8 mouse cellular contexts compared by ENCODE assay signal in the genomic region with DNA sequence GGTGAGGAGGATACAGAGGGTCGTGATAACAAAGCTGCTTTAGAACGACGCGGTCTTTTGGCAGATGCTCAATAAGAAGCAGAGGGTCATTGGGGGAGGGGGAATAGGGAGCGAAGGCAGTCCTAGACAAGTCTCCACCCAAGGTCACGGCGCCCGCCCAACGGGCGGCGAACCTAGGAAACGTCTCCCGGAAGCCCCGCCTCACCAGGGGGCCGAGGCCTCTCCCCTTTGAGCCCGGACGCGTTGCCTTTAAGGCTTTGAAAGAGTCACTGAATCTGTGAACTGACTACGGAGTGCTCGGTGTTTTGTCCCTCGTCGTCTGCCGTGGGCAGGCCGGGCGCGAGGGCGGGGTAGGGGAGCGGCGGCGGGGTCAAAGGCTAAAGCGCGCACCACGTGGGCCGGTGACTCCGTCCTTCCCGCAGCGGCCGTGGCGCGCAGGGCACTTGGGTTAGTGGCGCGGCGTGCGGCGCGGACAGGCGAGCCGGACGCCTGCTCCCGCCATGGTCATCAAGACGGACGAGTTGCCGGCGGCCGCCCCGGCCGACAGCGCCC. TPM values are rescaled to one million over a fixed set of nuclear protein-coding genes. Genes with fewer than 3 reads are reported as not detected.
A peak's percentile ranks its signal among the peaks of the same experiment; 100 is the strongest.
DNase-seq lines count a peak whose midpoint lies in the region; ATAC-seq lines count a peak whose summit lies in the region.

A gene (plus strand): TSS at position 401 of the 552 bp plus-strand sequence.

- peak within 1 kb of the TSS; percentile 82 for H3K9ac ChIP-seq in forebrain, embryonic 14.5 days (ENCODE audit: low read length)
- peak within 1 kb of the TSS; percentile 83 for H3K9ac ChIP-seq in neural tube, embryonic 15.5 days (replicated peaks)

- ATAC-seq in forebrain, embryonic 14.5 days = peak; percentile 90
- peak; percentile 91 for ATAC-seq in neural tube, embryonic 15.5 days (ENCODE audit: low FRiP score)

- peak within 1 kb of the TSS; percentile 92 for H3K4me2 ChIP-seq in forebrain, embryonic 14.5 days (ENCODE audit: low read length)
- peak within 1 kb of the TSS; percentile 90 for H3K4me2 ChIP-seq in neural tube, embryonic 15.5 days

- peaks cover 9% of the 10 kb centered on the region; the same call in 1 of the 2 replicates for H3K4me1 ChIP-seq in forebrain, embryonic 14.5 days (ENCODE audit: control insufficient read depth, insufficient read depth, low read length)
- peaks cover 53% of the 10 kb centered on the region for H3K4me1 ChIP-seq in neural tube, embryonic 15.5 days

- H3K27ac ChIP-seq in forebrain, embryonic 14.5 days (ENCODE audit: low read depth, low read length) = peak within 1 kb of the TSS; percentile 57; the same call in 1 of the 2 replicates
- H3K27ac ChIP-seq in neural tube, embryonic 15.5 days (replicated peaks) = peak within 1 kb of the TSS; percentile 82

- no peaks in the 10 kb centered on the region for H3K9me3 ChIP-seq in forebrain, embryonic 14.5 days (replicated peaks; ENCODE audit: control insufficient read depth, low read length)
- H3K9me3 ChIP-seq in neural tube, embryonic 15.5 days (replicated peaks) = no peaks in the 10 kb centered on the region

- peak; percentile 99 for DNase-seq in ES-CJ7 (ENCODE audit: low read depth, low spot score)
- DNase-seq in cerebellum, adult 11 months = peak; percentile 97
- DNase-seq in forebrain, embryonic 14.5 days (ENCODE audit: low spot score) = peak; percentile 93
- DNase-seq in heart, postnatal 14 days = peak; percentile 98
- peak; percentile 97 for DNase-seq in layer of hippocampus, adult 11-12 months (ENCODE audit: low spot score)
- peak; percentile 99 for DNase-seq in lung, adult 18-20 months
- peak; percentile 97 for DNase-seq in testis, postnatal 14 days (ENCODE audit: low spot score)

- no peaks in the 10 kb centered on the region for H3K27me3 ChIP-seq in forebrain, embryonic 14.5 days (replicated peaks; ENCODE audit: control insufficient read depth, insufficient read depth, low read length)
- H3K27me3 ChIP-seq in neural tube, embryonic 15.5 days (replicated peaks) = no peaks in the 10 kb centered on the region

- no peaks in the 10 kb centered on the region for H3K36me3 ChIP-seq in forebrain, embryonic 14.5 days (ENCODE audit: control insufficient read depth, insufficient read depth, low read length)
- H3K36me3 ChIP-seq in neural tube, embryonic 15.5 days = no peaks in the 10 kb centered on the region

- H3K4me3 ChIP-seq in forebrain, embryonic 14.5 days (ENCODE audit: low read depth, low read length) = peak within 1 kb of the TSS; percentile 97
- H3K4me3 ChIP-seq in neural tube, embryonic 15.5 days (replicated peaks) = peak within 1 kb of the TSS; percentile 92

- WGBS in forebrain, embryonic 14.5 days = under 1% methylated on average over 52 of the region's 58 CpGs
- under 1% methylated on average over 55 of the region's 58 CpGs for WGBS in neural tube, embryonic 15.5 days

- intact Hi-C loops in heart, postnatal 14 days (cut with DNase I) = loop anchor here (2.0 kb wide), 1 partner anchor 74 kb away; no protein-coding TSS in a partner anchor

RNA-seq across cellular contexts. Expression of the gene that starts here (rescaled TPM):
- 6.3 and 7.7 TPM in 2 replicates for polyA plus RNA-seq in forebrain, embryonic 14.5 days (2014; fragmentation: Nextera tagmentation; extraction: Ambion mirVana)
- total RNA-seq in heart, postnatal 14 days (2021) = 100 to 1,000 TPM; 215 to 219 TPM
- 18.9 and 22.4 TPM in 2 replicates for polyA plus RNA-seq in neural tube, embryonic 15.5 days (2015; fragmentation: Nextera tagmentation; extraction: Ambion mirVana)

Comparison
In these comparisons a context has a peak if more than half of its experiments do, and no peak if none do; other contexts are left out.
1. Peak in every context shown above with its lines: DNase-seq, ATAC-seq, H3K4me3 ChIP-seq and H3K27ac ChIP-seq.